Mouse (Mus musculus): ENCODE measurements at regions not wholly inside any gene's neighbourhood (a gene's known extent, or its start where the extent isn't known, plus 50 kb on each side); places are given as distances from the start of the nearest gene placed in this dataset.

- DNase-seq (ENCODE audit: extremely low read depth, low read depth, low spot score) = no peak
Observed at GRCm38 (mm10) chr8:8796951-8797350, 106.6 kb upstream of the Arglu1 start.

- no peak for DNase-seq (ENCODE audit: extremely low read depth, low read depth, low spot score)
Observed at GRCm38 (mm10) chr8:8794711-8795110, 104.4 kb upstream of the Arglu1 start.

GRCm38 (mm10) chr8:8779931-8780330 lies 89.6 kb upstream of the Arglu1 start:
- DNase-seq (ENCODE audit: extremely low read depth, low read depth, low spot score) = no peak

GRCm38 (mm10) chr8:8774496-8775015 lies 84.2 kb upstream of the Arglu1 start:
- no peak for DNase-seq (ENCODE audit: extremely low read depth, low read depth, low spot score)

- no peak for DNase-seq (ENCODE audit: extremely low read depth, low read depth, low spot score)
Observed at GRCm38 (mm10) chr8:8772424-8772823, 82.1 kb upstream of the Arglu1 start.

- no peak for DNase-seq (ENCODE audit: extremely low read depth, low read depth, low spot score)
Observed at GRCm38 (mm10) chr8:8770397-8770796, 80.1 kb upstream of the Arglu1 start.

GRCm38 (mm10) chr8:8762354-8762753 lies 72.0 kb upstream of the Arglu1 start:
- DNase-seq (ENCODE audit: extremely low read depth, low read depth, low spot score) = no peak

- DNase-seq (ENCODE audit: extremely low read depth, low read depth, low spot score) = no peak
Observed at GRCm38 (mm10) chr8:8758283-8758682, 68.0 kb upstream of the Arglu1 start.

- DNase-seq (ENCODE audit: extremely low read depth, low read depth, low spot score) = no peak
Observed at GRCm38 (mm10) chr8:8751208-8751607, 60.9 kb upstream of the Arglu1 start.

GRCm38 (mm10) chr8:8746691-8747090 lies 56.4 kb upstream of the Arglu1 start:
- no peak for DNase-seq (ENCODE audit: extremely low read depth, low read depth, low spot score)

- DNase-seq (ENCODE audit: extremely low read depth, low read depth, low spot score) = no peak
Observed at GRCm38 (mm10) chr8:8745615-8746285, 55.4 kb upstream of the Arglu1 start.

Measured in fat pad, adult 2 months (tissue).